Mouse (Mus musculus): ENCODE results near the gene Ncl. TPM values are rescaled to one million over a fixed set of nuclear protein-coding genes. Genes with fewer than 3 reads are reported as not detected.

The Ncl gene
- polyA plus RNA-seq, 1 experiment = 135 TPM

GRCm38 (mm10) chr1:86311467-86312005 lies 47.7 kb downstream of the Ncl start:
- no peak for DNase-seq (ENCODE audit: low read depth)
- TF ChIP-seq POLR2A (IDR thresholded peaks at IDR 0.05; ENCODE audit: borderline replicate concordance, extremely low read depth, insufficient read depth, insufficient read length, poor library complexity, severe bottlenecking) = no peak
- no peak for TF ChIP-seq CTCF (IDR thresholded peaks at IDR 0.05; ENCODE audit: borderline replicate concordance, extremely low read depth, insufficient read depth, insufficient read length)

GRCm38 (mm10) chr1:86310536-86311310 lies 48.5 kb downstream of the Ncl start:
- DNase-seq (ENCODE audit: low read depth) = no peak
- TF ChIP-seq CTCF (IDR thresholded peaks at IDR 0.05; ENCODE audit: borderline replicate concordance, extremely low read depth, insufficient read depth, insufficient read length) (no peak), POLR2A (IDR thresholded peaks at IDR 0.05; ENCODE audit: borderline replicate concordance, extremely low read depth, insufficient read depth, insufficient read length, poor library complexity, severe bottlenecking) (no peak)

- no peak for DNase-seq (ENCODE audit: low read depth)
- TF ChIP-seq POLR2A (IDR thresholded peaks at IDR 0.05; ENCODE audit: borderline replicate concordance, extremely low read depth, insufficient read depth, insufficient read length, poor library complexity, severe bottlenecking) = no peak
- no peak for TF ChIP-seq CTCF (IDR thresholded peaks at IDR 0.05; ENCODE audit: borderline replicate concordance, extremely low read depth, insufficient read depth, insufficient read length)
Observed at GRCm38 (mm10) chr1:86309270-86309833, 49.8 kb downstream of the Ncl start.

- no peak for DNase-seq (ENCODE audit: low read depth)
- TF ChIP-seq POLR2A (IDR thresholded peaks at IDR 0.05; ENCODE audit: borderline replicate concordance, extremely low read depth, insufficient read depth, insufficient read length, poor library complexity, severe bottlenecking) (no peak), CTCF (IDR thresholded peaks at IDR 0.05; ENCODE audit: borderline replicate concordance, extremely low read depth, insufficient read depth, insufficient read length) (no peak)
Observed at GRCm38 (mm10) chr1:86307871-86308641, 51.1 kb downstream of the Ncl start.

- TF ChIP-seq POLR2A (IDR thresholded peaks at IDR 0.05; ENCODE audit: borderline replicate concordance, extremely low read depth, insufficient read depth, insufficient read length, poor library complexity, severe bottlenecking) (no peak), CTCF (IDR thresholded peaks at IDR 0.05; ENCODE audit: borderline replicate concordance, extremely low read depth, insufficient read depth, insufficient read length) (no peak)
- no peak for DNase-seq (ENCODE audit: low read depth)
Observed at GRCm38 (mm10) chr1:86307177-86307762, 51.9 kb downstream of the Ncl start.

- no peak for TF ChIP-seq POLR2A (IDR thresholded peaks at IDR 0.05; ENCODE audit: borderline replicate concordance, extremely low read depth, insufficient read depth, insufficient read length, poor library complexity, severe bottlenecking)
- no peak for TF ChIP-seq CTCF (IDR thresholded peaks at IDR 0.05; ENCODE audit: borderline replicate concordance, extremely low read depth, insufficient read depth, insufficient read length)
- no peak for DNase-seq (ENCODE audit: low read depth)
Observed at GRCm38 (mm10) chr1:86306686-86307085, 52.5 kb downstream of the Ncl start.

GRCm38 (mm10) chr1:86303873-86304250 lies 55.3 kb downstream of the Ncl start:
- DNase-seq (ENCODE audit: low read depth) = no peak

GRCm38 (mm10) chr1:86303063-86303872 lies 55.9 kb downstream of the Ncl start:
- 0 out of 2 replicates have a peak, but pooled peaks have one; percentile 3 for TF ChIP-seq CTCF (IDR thresholded peaks at IDR 0.05; ENCODE audit: borderline replicate concordance, extremely low read depth, insufficient read depth, insufficient read length)
- no peak for TF ChIP-seq POLR2A (IDR thresholded peaks at IDR 0.05; ENCODE audit: borderline replicate concordance, extremely low read depth, insufficient read depth, insufficient read length, poor library complexity, severe bottlenecking)
- DNase-seq (ENCODE audit: low read depth) = peak; percentile 67

More at GRCm38 (mm10) chr1:86303873-86304250, 55.3 kb downstream of the Ncl start:
- TF ChIP-seq POLR2A (IDR thresholded peaks at IDR 0.05; ENCODE audit: borderline replicate concordance, extremely low read depth, insufficient read depth, insufficient read length, poor library complexity, severe bottlenecking) (no peak), CTCF (IDR thresholded peaks at IDR 0.05; ENCODE audit: borderline replicate concordance, extremely low read depth, insufficient read depth, insufficient read length) (no peak)

GRCm38 (mm10) chr1:86302532-86302931 lies 56.7 kb downstream of the Ncl start, which contains the start of gene B3gnt7:
TSS of gene B3gnt7 (plus strand) at chr1:86302832.
- no peak for DNase-seq (ENCODE audit: low read depth)
- no peak for TF ChIP-seq POLR2A (IDR thresholded peaks at IDR 0.05; ENCODE audit: borderline replicate concordance, extremely low read depth, insufficient read depth, insufficient read length, poor library complexity, severe bottlenecking)
- no peak for TF ChIP-seq CTCF (IDR thresholded peaks at IDR 0.05; ENCODE audit: borderline replicate concordance, extremely low read depth, insufficient read depth, insufficient read length)

Data from brain, embryonic 14.5 days (tissue).